In the genomic region with DNA sequence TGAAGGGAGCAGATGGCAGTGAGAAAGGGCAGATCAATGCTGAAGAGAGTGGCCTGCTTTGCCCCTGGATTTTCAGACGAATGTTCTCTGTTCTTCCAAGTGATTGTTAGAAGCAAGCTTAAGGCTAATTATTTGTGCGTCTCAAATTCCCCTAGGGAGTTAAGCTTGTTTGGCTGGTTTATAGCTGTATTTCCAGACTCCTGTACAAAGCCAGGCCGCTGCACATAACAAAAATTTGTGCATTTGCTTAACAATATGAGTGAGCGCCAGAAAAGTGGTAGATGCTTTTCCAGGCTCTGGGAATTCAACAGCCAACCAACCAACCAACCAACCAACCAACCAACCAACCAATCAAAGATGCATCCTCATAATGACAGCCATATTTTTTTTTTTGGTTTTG, we compare ENCODE assay signal across 26 mouse cellular contexts.
"Had no signal": no experiment of that assay in that cellular context is flagged by ENCODE, and none has a peak within 500 bp of the region (broad histone marks: within the 10 kb centered on the region; RNA-seq: fewer than 3 reads in every experiment).

No protein-coding gene starts in this region.

- ATAC-seq: hindbrain, embryonic 16.5 days; inflammation-experienced regulatory T-cells, adult 6 months; intestine, embryonic 15.5 days; intestine, postnatal 0 days; liver, embryonic 12.5 days had no signal

- H3K4me2 ChIP-seq: heart, embryonic 12.5 days; hindbrain, embryonic 12.5 days; hindbrain, embryonic 14.5 days; intestine, embryonic 15.5 days; limb, embryonic 13.5 days; limb, embryonic 15.5 days; liver, embryonic 12.5 days had no signal

- H3K9ac ChIP-seq: heart, embryonic 12.5 days; hindbrain, embryonic 12.5 days; hindbrain, embryonic 14.5 days; intestine, embryonic 15.5 days; limb, embryonic 13.5 days; limb, embryonic 15.5 days; liver, embryonic 12.5 days; liver, embryonic 14.5 days had no signal

- H3K27me3 ChIP-seq: intestine, embryonic 15.5 days; liver, embryonic 12.5 days had no signal

- H3K36me3 ChIP-seq: heart, embryonic 10.5 days; heart, embryonic 12.5 days; hindbrain, embryonic 10.5 days; hindbrain, embryonic 12.5 days; intestine, embryonic 15.5 days; limb, embryonic 13.5 days; limb, embryonic 15.5 days; liver, embryonic 12.5 days had no signal

- H3K9me3 ChIP-seq: heart, embryonic 10.5 days; heart, embryonic 12.5 days; hindbrain, embryonic 10.5 days; hindbrain, embryonic 12.5 days; intestine, embryonic 15.5 days; limb, embryonic 13.5 days; limb, embryonic 15.5 days; liver, embryonic 12.5 days had no signal

- H3K4me3 ChIP-seq: gastrocnemius, adult 2 months; heart, embryonic 10.5 days; heart, embryonic 12.5 days; hindbrain, embryonic 10.5 days; hindbrain, embryonic 12.5 days; intestine, embryonic 15.5 days; layer of hippocampus, adult 2 months; left cerebral cortex, adult 2 months; limb, embryonic 13.5 days; limb, embryonic 15.5 days; liver, embryonic 12.5 days had no signal

- DNase-seq: gastrocnemius, adult 2 months; gastrocnemius, postnatal 10 days; gastrocnemius, postnatal 25 days; heart, adult 18-20 months; heart, postnatal 10 days; heart, postnatal 4 days; kidney, adult 18-20 months; kidney, adult 8-10 months; kidney, postnatal 14 days; kidney, postnatal 4 days; left cerebral cortex, postnatal 4 days had no signal

- H3K27ac ChIP-seq: gastrocnemius, adult 2 months; heart, embryonic 10.5 days; hindbrain, embryonic 10.5 days; hindbrain, embryonic 12.5 days; hindbrain, embryonic 14.5 days; intestine, embryonic 15.5 days; layer of hippocampus, adult 2 months; left cerebral cortex, adult 2 months; limb, embryonic 13.5 days; limb, embryonic 15.5 days; liver, embryonic 12.5 days; liver, embryonic 14.5 days had no signal

- H3K4me1 ChIP-seq: hindbrain, embryonic 12.5 days; intestine, embryonic 15.5 days; limb, embryonic 15.5 days; liver, embryonic 12.5 days had no signal
